Mouse (Mus musculus) lung, postnatal 0 days (tissue): ENCODE results near the gene Slc17a4.

Source experiments
- CTCF ChIP-seq: IDR thresholded peaks from 2 replicates; pipeline ENCODE4 v1.5.1; 2016; ENCODE audit warnings: antibody characterized with exemption, mild to moderate bottlenecking
- EP300 ChIP-seq: IDR thresholded peaks from 2 replicates; pipeline ENCODE4 v1.6.1; 2016; ENCODE audit warnings: antibody characterized with exemption, mild to moderate bottlenecking, control low read depth

GRCm38 (mm10) chr13:23938699-23939098 lies 23.9 kb upstream of the Slc17a4 start:
- TF ChIP-seq CTCF = no peak
- TF ChIP-seq EP300 = no peak
